Mouse (Mus musculus) neural tube, embryonic 11.5 days (tissue): ENCODE measurements around the gene Alad. TPM values are rescaled to one million over a fixed set of nuclear protein-coding genes. Genes with fewer than 3 reads are reported as not detected.
"Not testable (repeated sequence)": the region's sequence is repeated elsewhere in the genome, so short reads cannot be mapped to it uniquely, and the experiment has no call there.

Experiments used
- ATAC-seq: fragments of 200-750 bp; cut with Nextera tagmentation; 2 replicates; pipeline ENCODE4 v1.8.0; 2017; ENCODE audit warnings: moderate number of reproducible peaks, mild to moderate bottlenecking, moderate TSS enrichment, moderate library complexity; ENCODE audit not compliant: insufficient read depth, low FRiP score, low TSS enrichment
- DNase-seq: peaks from one replicate; pipeline ENCODE4 v3.0.0-alpha.2; 2015; ENCODE audit warnings: low spot score
- H3K27ac ChIP-seq: fragments of 300-500 bp; sonication (generic); 2 replicates; pipeline ENCODE4 v1.5.1; 2014; ENCODE audit warnings: low read depth, mild to moderate bottlenecking, low read length
- H3K27me3 ChIP-seq: fragments of 300-500 bp; sonication (generic); 2 replicates; pipeline ENCODE4 v1.6.1; 2014; ENCODE audit warnings: mild to moderate bottlenecking, low read length, mixed read lengths; ENCODE audit not compliant: control insufficient read depth, insufficient read depth
- H3K36me3 ChIP-seq: fragments of 300-500 bp; sonication (generic); 2 replicates; pipeline ENCODE4 v1.6.1; 2014; ENCODE audit warnings: mild to moderate bottlenecking, low read length, moderate library complexity, mixed read lengths; ENCODE audit not compliant: control insufficient read depth, insufficient read depth
- H3K4me1 ChIP-seq: fragments of 300-500 bp; sonication (generic); 2 replicates; pipeline ENCODE4 v1.6.1; 2014; ENCODE audit warnings: low read length, mixed read lengths; ENCODE audit not compliant: control insufficient read depth, insufficient read depth
- H3K4me2 ChIP-seq: fragments of 300-500 bp; sonication (generic); 2 replicates; pipeline ENCODE4 v1.6.1; 2014; ENCODE audit warnings: low read depth, mild to moderate bottlenecking, moderate library complexity
- H3K4me3 ChIP-seq: fragments of 300-500 bp; sonication (generic); 2 replicates; pipeline ENCODE4 v1.5.1; 2014; ENCODE audit warnings: low read depth, low read length
- H3K9ac ChIP-seq: fragments of 300-500 bp; sonication (generic); 2 replicates; pipeline ENCODE4 v1.6.1; 2014; ENCODE audit warnings: mild to moderate bottlenecking, low read length
- H3K9me3 ChIP-seq: fragments of 300-500 bp; sonication (generic); 2 replicates; pipeline ENCODE4 v1.6.1; 2016; ENCODE audit warnings: low read length; ENCODE audit not compliant: control insufficient read depth
- WGBS: fragments of 180-500 bp; shearing (Covaris S2); extraction: QIAGEN DNeasy Blood & Tissue Kit; methylation state at CpG from one replicate; pipeline ENCODE4 v1.1.7; 2014; 5-methylcytosine and 5-hydroxymethylcytosine counted together
- polyA plus RNA-seq: library from polyadenylated mRNA; unstranded; fragments of >200 nt; fragmentation: Nextera tagmentation; extraction: Ambion mirVana; gene quantifications from 2 replicates; pipeline ENCODE4 v1.2.1, GENCODE M21; 2014

Gene Alad
- polyA plus RNA-seq, 1 experiment from 2014 or later: 89.7 TPM

DNA sequence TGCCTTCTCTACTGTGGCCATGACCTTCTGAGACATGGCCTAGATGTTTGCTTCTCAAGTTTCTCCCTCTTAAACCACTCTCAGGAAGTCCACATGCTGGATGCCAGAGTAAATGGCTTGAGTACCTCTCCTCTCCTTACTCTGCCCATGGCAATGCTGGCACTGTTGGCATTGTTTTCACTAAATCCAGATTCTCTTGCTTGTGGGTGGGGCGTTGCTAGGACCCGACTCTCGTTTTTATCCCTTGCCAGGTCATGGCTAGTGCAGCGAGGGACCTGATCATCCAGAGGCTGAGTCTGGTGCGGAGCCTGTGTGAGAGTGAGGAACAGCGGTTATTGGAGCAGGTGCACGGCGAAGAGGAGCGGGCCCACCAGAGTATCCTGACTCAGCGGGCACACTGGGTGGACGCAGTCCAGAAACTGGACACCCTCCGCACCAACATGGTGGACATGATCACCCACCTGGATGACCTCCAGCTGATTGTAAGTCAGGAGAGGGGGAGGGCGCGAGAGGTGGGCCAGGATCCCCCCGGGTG is 33.5 kb downstream of the Alad start:
- Histone ChIP-seq H3K27me3 (no peaks in the 10 kb centered on the region; the same call in 1 of the 2 replicates), H3K9me3 (no peaks in the 10 kb centered on the region), H3K4me3 (no peak overlapping the region), H3K4me2 (no peak overlapping the region), H3K4me1 (no peaks in the 10 kb centered on the region), H3K27ac (no peak overlapping the region), H3K9ac (no peak overlapping the region), H3K36me3 (no peaks in the 10 kb centered on the region)
- DNase-seq (no peak), ATAC-seq (no peak)
- 90% methylated on average over 15 of the region's 15 CpGs for WGBS

DNA sequence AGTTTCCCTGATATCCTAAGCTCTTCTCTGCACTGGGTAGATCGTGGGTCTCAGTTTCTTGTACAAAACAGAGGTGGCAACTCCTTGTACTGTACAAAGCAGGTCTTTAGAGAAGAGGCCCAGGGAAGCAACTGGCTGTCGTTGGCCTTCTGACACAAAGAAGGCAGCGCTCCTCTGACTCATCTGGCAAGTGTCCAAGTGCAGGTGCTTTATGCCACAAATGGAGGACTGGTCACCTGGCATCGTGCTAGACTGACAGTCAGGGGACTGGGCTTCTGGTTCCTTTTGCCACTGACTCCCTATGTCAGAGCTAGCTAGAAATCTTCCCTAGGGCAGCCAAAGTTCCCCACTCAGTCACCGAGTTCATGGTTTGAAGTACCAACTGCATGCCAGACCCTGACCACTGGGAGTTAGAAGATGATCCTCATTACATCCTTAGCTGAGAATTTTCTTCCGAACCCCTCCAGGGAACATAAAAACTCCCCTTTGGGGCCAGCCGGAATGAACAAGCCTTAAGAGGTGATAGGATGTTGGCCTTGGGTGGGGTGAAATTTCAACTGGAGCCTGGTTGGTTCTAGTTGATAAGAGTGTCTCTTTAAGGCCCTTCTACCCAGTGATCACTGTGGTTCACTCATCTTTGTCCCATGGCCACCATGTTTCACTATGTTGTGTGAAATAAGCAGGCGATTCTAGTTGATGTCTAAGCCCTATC is 34.1 kb downstream of the Alad start:
- ATAC-seq (no peak), DNase-seq (no peak)
- Histone ChIP-seq H3K9ac (no peak overlapping the region), H3K27ac (no peak overlapping the region), H3K36me3 (no peaks in the 10 kb centered on the region), H3K27me3 (peaks cover 1% of the 10 kb centered on the region), H3K4me1 (no peaks in the 10 kb centered on the region), H3K4me3 (no peak overlapping the region), H3K9me3 (no peaks in the 10 kb centered on the region), H3K4me2 (no peak overlapping the region)
- 91% methylated on average over 8 of the region's 8 CpGs for WGBS

DNA sequence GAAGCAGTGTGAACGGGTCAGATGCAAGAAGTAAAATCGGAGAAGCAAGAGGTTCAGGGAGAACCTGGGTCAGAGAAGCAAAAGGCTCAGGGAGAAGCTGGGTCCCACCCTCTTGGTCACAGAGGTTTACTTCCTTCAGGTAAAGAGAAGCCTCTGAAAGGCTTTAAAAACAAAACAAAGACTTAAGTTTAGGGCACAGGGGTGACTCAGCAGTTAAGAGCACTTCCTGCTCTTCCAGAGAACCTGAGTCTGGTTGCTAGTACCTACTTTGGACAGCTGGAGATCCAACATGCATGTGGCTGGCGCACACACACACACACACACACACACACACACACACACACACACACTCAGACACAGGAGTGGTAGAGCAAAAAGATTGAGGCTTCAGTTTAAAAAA is 34.8 kb downstream of the Alad start:
- ATAC-seq (no peak), DNase-seq (no peak)
- H3K36me3 ChIP-seq: no peaks in the 10 kb centered on the region
- H3K9me3 ChIP-seq: no peaks in the 10 kb centered on the region
- no peak overlapping the region for H3K9ac ChIP-seq
- no peak overlapping the region for H3K27ac ChIP-seq
- H3K27me3 ChIP-seq: peaks cover 8% of the 10 kb centered on the region
- H3K4me1 ChIP-seq: peaks cover 2% of the 10 kb centered on the region; the same call in 1 of the 2 replicates
- no peak overlapping the region for H3K4me3 ChIP-seq
- WGBS: 83% methylated on average over 3 of the region's 3 CpGs
- no peak overlapping the region for H3K4me2 ChIP-seq

DNA sequence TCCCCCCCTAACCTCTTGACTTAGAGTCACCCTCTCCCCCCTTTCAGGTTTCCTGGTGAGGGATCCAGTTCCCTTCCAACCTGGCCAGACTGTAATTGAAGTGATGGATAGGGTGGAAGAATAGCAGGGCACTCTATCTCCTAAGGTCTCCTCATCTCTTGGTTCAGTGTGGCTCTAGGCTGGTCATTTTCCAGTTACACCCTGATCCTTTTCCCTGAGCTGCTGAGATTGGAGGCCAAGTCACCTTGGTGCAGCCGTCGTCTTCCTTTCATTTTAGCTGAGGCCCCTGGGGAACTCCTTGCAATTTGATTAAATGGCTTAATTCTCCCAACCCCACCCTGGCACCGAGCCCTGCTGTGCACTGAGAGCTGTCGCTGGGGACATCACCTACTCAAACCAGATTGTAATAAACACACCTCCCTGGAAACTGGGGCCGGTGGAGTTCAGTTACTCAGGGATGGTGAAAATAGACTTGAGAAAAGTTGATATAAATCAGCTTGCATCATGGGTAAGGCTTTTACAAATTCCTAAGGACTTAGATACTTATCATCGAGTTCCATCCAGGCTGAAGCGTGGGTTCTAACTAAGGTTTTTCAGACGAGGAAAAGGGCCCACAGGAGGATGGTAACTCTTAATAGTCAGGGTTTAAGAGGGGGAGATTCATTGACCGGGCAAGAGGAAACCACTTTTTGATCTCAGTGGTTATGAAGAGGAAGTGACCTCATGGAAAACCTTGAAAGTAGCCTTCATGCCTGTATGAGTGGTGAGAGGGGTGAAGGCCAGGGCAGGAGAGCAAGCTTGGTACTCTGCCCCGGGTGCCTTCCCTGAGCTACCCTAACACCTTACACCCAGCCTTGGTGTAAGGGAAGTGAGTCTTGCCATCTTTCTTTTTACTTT is 38.8 kb downstream of the Alad start:
- ATAC-seq (no peak), DNase-seq (no peak)
- Histone ChIP-seq H3K4me1 (peaks cover 4% of the 10 kb centered on the region; the same call in 1 of the 2 replicates), H3K4me2 (no peak overlapping the region), H3K27ac (no peak overlapping the region), H3K9me3 (no peaks in the 10 kb centered on the region), H3K27me3 (peaks cover 15% of the 10 kb centered on the region), H3K36me3 (no peaks in the 10 kb centered on the region), H3K4me3 (no peak overlapping the region), H3K9ac (no peak overlapping the region)
- WGBS: 55% methylated on average over 10 of the region's 10 CpGs

DNA sequence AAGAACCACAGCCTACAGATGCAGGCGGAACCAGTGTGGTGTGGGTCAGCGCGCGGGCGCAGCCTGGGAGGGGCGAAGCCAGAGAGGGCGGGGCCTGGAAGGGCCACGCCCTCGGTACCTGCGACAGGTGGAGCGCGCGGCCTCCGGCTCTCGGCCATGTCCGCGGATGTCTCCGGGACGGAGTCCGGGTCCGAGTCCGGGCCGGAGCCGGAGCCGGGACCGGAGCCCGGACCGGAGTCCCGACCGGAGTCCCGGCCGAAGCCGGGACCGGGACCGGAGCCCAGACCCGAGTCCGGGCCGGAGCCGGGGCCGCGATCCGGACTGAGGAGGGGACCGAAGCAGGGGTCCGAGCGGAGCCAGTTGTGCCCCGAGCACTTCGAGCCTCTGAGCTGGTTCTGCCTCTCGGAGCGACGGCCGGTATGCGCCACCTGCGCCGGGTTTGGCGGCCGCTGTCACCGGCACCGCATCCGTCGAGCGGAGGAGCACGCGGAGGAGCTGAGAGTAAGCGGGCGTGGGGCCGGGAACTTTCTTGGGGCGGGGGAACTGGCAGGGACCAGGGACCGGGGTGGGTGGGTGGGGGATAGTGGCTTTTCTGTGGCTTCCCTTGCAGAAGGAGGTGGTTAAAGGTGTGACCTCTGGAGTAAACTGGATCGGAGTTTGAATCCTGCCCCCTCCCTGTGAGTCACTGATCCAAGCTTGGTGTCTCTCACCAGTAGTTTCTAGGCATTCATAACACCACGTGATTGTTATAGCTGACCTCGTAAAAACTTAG is 39.6 kb downstream of the Alad start, which contains the start of gene Bspry:
TSS of gene Bspry (plus strand) at position 117 of the 772 bp plus-strand sequence.
- 2% methylated on average over 47 of the region's 71 CpGs for WGBS
- H3K27me3 ChIP-seq: peaks cover 15% of the 10 kb centered on the region
- no peak within 1 kb of the TSS for H3K9ac ChIP-seq

DNA sequence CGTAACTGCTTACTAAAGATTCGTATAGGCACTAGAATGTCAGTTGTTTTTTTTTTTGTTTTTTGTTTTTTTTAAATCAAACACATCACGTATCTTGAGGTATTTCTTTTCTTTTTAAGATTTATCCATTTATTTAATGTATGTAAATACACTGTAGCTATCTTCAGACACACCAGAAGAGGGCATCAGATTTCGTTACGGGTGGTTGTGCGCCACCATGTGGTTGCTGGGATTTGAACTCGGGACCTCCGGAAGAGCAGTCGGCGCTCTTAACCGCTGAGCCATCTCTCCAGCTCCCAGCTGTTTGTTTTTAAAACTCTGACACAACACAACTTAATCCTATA is 40.2 kb downstream of the Alad start:
- peak overlapping the region; percentile 69 for H3K4me2 ChIP-seq
- WGBS: 14% methylated on average over 11 of the region's 11 CpGs
- not testable (repeated sequence) for H3K4me1 ChIP-seq, H3K9ac ChIP-seq, H3K27ac ChIP-seq, H3K9me3 ChIP-seq, ATAC-seq, DNase-seq, H3K36me3 ChIP-seq
- peaks cover 15% of the 10 kb centered on the region for H3K27me3 ChIP-seq
- H3K4me3 ChIP-seq: peak overlapping the region; percentile 42

More for the DNA sequence above, 39.6 kb downstream of the Alad start, which contains the start of gene Bspry:
- Histone ChIP-seq H3K4me3 (peak within 1 kb of the TSS; percentile 42), H3K4me1 (peaks cover 4% of the 10 kb centered on the region; the same call in 1 of the 2 replicates), H3K9me3 (no peaks in the 10 kb centered on the region), H3K36me3 (no peaks in the 10 kb centered on the region), H3K4me2 (peak within 1 kb of the TSS; percentile 69), H3K27ac (no peak within 1 kb of the TSS)
- ATAC-seq: peak; percentile 38; the same call in 1 of the 2 replicates
- peak; percentile 22 for DNase-seq

DNA sequence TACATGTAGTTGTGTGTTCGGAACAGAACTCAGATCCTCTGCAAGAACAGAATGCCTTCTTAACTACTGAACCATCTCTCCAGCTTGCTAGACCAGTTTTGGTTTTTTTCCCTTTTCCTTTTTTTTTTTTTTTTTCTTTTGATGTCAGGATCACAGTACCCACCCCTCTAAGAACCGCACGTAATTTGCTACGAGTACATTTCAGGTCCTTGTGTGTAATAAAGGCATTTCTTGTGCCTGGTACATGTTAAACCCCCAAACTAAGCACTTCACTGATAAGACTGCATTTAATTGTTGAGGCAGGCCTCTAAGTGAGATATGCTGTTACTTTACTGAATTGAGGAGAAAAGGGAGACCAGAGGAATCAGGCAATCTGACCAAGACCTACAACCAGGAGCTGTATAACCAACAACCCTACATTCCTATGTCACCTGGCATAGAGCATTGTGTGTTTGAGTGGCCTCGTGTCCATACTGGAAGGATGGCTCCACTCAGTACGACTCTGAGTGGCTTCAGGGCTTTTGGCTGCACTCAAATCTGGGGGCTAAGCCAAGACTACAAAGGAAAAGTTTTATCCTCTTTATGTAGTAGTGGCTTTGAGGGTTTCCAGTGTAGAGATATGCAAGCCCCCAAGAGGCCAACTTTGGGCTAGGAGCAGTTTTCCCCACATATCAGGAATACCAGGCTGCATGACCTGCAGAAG is 42.0 kb downstream of the Alad start:
- Histone ChIP-seq H3K27me3 (peaks cover 15% of the 10 kb centered on the region), H3K4me1 (peaks cover 4% of the 10 kb centered on the region; the same call in 1 of the 2 replicates), H3K4me3 (no peak overlapping the region), H3K4me2 (no peak overlapping the region), H3K9ac (no peak overlapping the region), H3K9me3 (no peaks in the 10 kb centered on the region), H3K36me3 (no peaks in the 10 kb centered on the region), H3K27ac (no peak overlapping the region)
- ATAC-seq (no peak), DNase-seq (no peak)
- 87% methylated on average over 6 of the region's 6 CpGs for WGBS

DNA sequence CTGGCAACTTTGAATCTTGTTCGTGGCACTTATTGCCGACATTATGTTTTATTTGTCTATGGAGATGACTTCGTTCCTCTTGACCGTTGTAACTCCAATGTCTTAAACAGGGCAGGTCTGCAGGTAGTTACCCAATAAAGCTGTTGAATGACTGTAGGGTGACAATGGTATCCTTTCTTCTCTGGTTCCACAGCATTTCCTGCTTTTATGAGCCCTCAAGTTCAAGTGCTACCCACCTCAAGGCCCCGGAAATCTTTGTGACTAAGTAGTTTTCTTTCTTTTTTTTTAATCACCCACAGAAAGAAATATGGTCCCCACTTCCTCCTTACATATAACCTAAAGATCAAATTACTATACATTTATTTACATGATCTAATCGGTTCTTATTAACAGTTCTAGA is 43.9 kb downstream of the Alad start:
- whole genome bisulfite sequencing: 87% methylated on average over 6 of the region's 6 CpGs
- H3K4me2 ChIP-seq: no peak overlapping the region
- peaks cover 15% of the 10 kb centered on the region for H3K27me3 ChIP-seq
- no peak overlapping the region for H3K9ac ChIP-seq
- no peak overlapping the region for H3K4me3 ChIP-seq
- no peak for ATAC-seq
- no peak overlapping the region for H3K27ac ChIP-seq
- DNase-seq: no peak
- H3K9me3 ChIP-seq: no peaks in the 10 kb centered on the region
- no peaks in the 10 kb centered on the region for H3K36me3 ChIP-seq
- H3K4me1 ChIP-seq: peaks cover 4% of the 10 kb centered on the region; the same call in 1 of the 2 replicates
